Mouse (Mus musculus): Measurements from ENCODE around the gene Wfdc17. TPM values are rescaled to one million over a fixed set of nuclear protein-coding genes. Genes with fewer than 3 reads are reported as not detected.

Wfdc17 gene
- polyA plus RNA-seq, 1 experiment from 2014 or later = not detected

- Histone ChIP-seq H3K4me1 (replicated peaks; ENCODE audit: control insufficient read depth, insufficient read depth, low read length) (no peaks in the 10 kb centered on the region), H3K9ac (replicated peaks; ENCODE audit: low read depth, low read length) (no peak overlapping the region), H3K36me3 (ENCODE audit: control insufficient read depth, insufficient read depth) (no peaks in the 10 kb centered on the region), H3K27ac (ENCODE audit: low read length) (no peak overlapping the region), H3K4me3 (replicated peaks; ENCODE audit: low read length) (no peak overlapping the region), H3K4me2 (ENCODE audit: low read length) (no peak overlapping the region), H3K9me3 (ENCODE audit: control insufficient read depth, low read length) (no peaks in the 10 kb centered on the region), H3K27me3 (replicated peaks; ENCODE audit: control insufficient read depth, insufficient read depth, low read length) (no peaks in the 10 kb centered on the region)
- WGBS = 90% methylated on average over 1 of the region's 1 CpGs
- no peak for ATAC-seq
These were observed 30.4 kb downstream of the Wfdc17 start for GRCm38 (mm10) chr11:83734215-83734614.

GRCm38 (mm10) chr11:83735881-83736280, 32.1 kb downstream of the Wfdc17 start:
- Histone ChIP-seq H3K9me3 (ENCODE audit: control insufficient read depth, low read length) (no peaks in the 10 kb centered on the region), H3K4me1 (replicated peaks; ENCODE audit: control insufficient read depth, insufficient read depth, low read length) (no peaks in the 10 kb centered on the region), H3K9ac (replicated peaks; ENCODE audit: low read depth, low read length) (no peak overlapping the region), H3K4me3 (replicated peaks; ENCODE audit: low read length) (no peak overlapping the region), H3K27ac (ENCODE audit: low read length) (no peak overlapping the region), H3K27me3 (replicated peaks; ENCODE audit: control insufficient read depth, insufficient read depth, low read length) (no peaks in the 10 kb centered on the region), H3K36me3 (ENCODE audit: control insufficient read depth, insufficient read depth) (no peaks in the 10 kb centered on the region), H3K4me2 (ENCODE audit: low read length) (no peak overlapping the region)
- 69% methylated on average over 2 of the region's 2 CpGs for WGBS
- no peak for ATAC-seq

DNA sequence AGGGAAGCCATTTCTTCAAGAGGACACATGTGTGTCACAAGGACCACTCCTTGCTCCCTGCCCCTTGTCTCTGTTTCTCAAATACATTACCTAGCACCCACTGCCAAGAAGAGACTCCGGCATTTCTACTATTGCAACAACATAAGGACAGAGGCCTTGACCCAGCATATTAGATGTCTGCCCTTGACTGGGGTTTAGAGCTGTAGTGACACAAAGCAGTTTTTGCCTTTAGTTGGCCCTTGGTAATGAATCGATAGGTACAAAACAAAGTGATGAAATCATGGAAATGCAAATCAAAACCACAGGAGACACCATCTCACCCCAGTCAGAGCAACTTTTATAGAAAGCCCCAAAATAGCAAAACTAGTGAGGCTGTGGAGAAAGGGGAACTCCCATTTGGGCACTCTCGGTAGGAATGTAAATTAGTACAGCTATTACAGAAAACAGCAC, 33.3 kb downstream of the Wfdc17 start:
- H3K36me3 ChIP-seq (ENCODE audit: control insufficient read depth, insufficient read depth) = no peaks in the 10 kb centered on the region
- no peak overlapping the region for H3K27ac ChIP-seq (ENCODE audit: low read length)
- H3K27me3 ChIP-seq (replicated peaks; ENCODE audit: control insufficient read depth, insufficient read depth, low read length) = no peaks in the 10 kb centered on the region
- H3K4me1 ChIP-seq (replicated peaks; ENCODE audit: control insufficient read depth, insufficient read depth, low read length) = no peaks in the 10 kb centered on the region
- no peak for ATAC-seq
- H3K4me3 ChIP-seq (replicated peaks; ENCODE audit: low read length) = no peak overlapping the region
- no peaks in the 10 kb centered on the region for H3K9me3 ChIP-seq (ENCODE audit: control insufficient read depth, low read length)
- H3K4me2 ChIP-seq (ENCODE audit: low read length) = no peak overlapping the region
- WGBS = 83% methylated on average over 3 of the region's 3 CpGs
- H3K9ac ChIP-seq (replicated peaks; ENCODE audit: low read depth, low read length) = no peak overlapping the region

GRCm38 (mm10) chr11:83739241-83739640, 35.5 kb downstream of the Wfdc17 start:
- Histone ChIP-seq H3K36me3 (ENCODE audit: control insufficient read depth, insufficient read depth) (no peaks in the 10 kb centered on the region), H3K9me3 (ENCODE audit: control insufficient read depth, low read length) (no peaks in the 10 kb centered on the region), H3K4me3 (replicated peaks; ENCODE audit: low read length) (no peak overlapping the region), H3K27ac (ENCODE audit: low read length) (no peak overlapping the region), H3K4me2 (ENCODE audit: low read length) (no peak overlapping the region), H3K27me3 (replicated peaks; ENCODE audit: control insufficient read depth, insufficient read depth, low read length) (no peaks in the 10 kb centered on the region), H3K4me1 (replicated peaks; ENCODE audit: control insufficient read depth, insufficient read depth, low read length) (no peaks in the 10 kb centered on the region), H3K9ac (replicated peaks; ENCODE audit: low read depth, low read length) (no peak overlapping the region)
- 26% methylated on average over 5 of the region's 5 CpGs for WGBS
- ATAC-seq = no peak

- WGBS = 85% methylated on average over 4 of the region's 4 CpGs
- no peak overlapping the region for H3K27ac ChIP-seq (ENCODE audit: low read length)
- H3K9me3 ChIP-seq (ENCODE audit: control insufficient read depth, low read length) = no peaks in the 10 kb centered on the region
- H3K4me2 ChIP-seq (ENCODE audit: low read length) = no peak overlapping the region
- H3K4me1 ChIP-seq (replicated peaks; ENCODE audit: control insufficient read depth, insufficient read depth, low read length) = no peaks in the 10 kb centered on the region
- H3K9ac ChIP-seq (replicated peaks; ENCODE audit: low read depth, low read length) = no peak overlapping the region
- no peak for ATAC-seq
- H3K36me3 ChIP-seq (ENCODE audit: control insufficient read depth, insufficient read depth) = no peaks in the 10 kb centered on the region
- H3K4me3 ChIP-seq (replicated peaks; ENCODE audit: low read length) = no peak overlapping the region
- no peaks in the 10 kb centered on the region for H3K27me3 ChIP-seq (replicated peaks; ENCODE audit: control insufficient read depth, insufficient read depth, low read length)
These were observed 36.7 kb downstream of the Wfdc17 start for GRCm38 (mm10) chr11:83740443-83740991.

DNA sequence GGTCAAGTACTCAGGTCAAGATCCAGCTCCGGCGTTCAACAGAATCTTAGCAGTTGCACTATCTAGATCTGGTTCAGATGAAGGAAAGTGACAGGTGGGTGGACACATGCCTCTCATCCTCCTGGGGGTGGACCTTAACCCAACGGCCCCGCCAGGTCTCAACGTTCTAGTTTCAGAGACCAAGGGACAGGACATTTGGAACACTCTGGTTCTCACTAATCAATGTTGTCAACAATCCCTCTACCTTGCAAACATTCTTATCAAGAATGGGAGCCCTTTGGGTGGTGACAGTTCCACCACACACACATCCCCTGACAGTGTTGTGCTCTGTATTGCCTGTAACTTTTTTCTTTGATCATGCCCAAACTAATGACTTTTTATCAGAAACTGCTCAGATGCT, 38.0 kb downstream of the Wfdc17 start:
- H3K4me2 ChIP-seq (ENCODE audit: low read length) = no peak overlapping the region
- no peaks in the 10 kb centered on the region for H3K36me3 ChIP-seq (ENCODE audit: control insufficient read depth, insufficient read depth)
- 77% methylated on average over 5 of the region's 5 CpGs for WGBS
- peaks cover 2% of the 10 kb centered on the region; the same call in 1 of the 2 replicates for H3K27me3 ChIP-seq (replicated peaks; ENCODE audit: control insufficient read depth, insufficient read depth, low read length)
- H3K9ac ChIP-seq (replicated peaks; ENCODE audit: low read depth, low read length) = no peak overlapping the region
- no peak overlapping the region for H3K27ac ChIP-seq (ENCODE audit: low read length)
- H3K4me1 ChIP-seq (replicated peaks; ENCODE audit: control insufficient read depth, insufficient read depth, low read length) = no peaks in the 10 kb centered on the region
- no peaks in the 10 kb centered on the region for H3K9me3 ChIP-seq (ENCODE audit: control insufficient read depth, low read length)
- H3K4me3 ChIP-seq (replicated peaks; ENCODE audit: low read length) = no peak overlapping the region
- ATAC-seq = no peak

DNA sequence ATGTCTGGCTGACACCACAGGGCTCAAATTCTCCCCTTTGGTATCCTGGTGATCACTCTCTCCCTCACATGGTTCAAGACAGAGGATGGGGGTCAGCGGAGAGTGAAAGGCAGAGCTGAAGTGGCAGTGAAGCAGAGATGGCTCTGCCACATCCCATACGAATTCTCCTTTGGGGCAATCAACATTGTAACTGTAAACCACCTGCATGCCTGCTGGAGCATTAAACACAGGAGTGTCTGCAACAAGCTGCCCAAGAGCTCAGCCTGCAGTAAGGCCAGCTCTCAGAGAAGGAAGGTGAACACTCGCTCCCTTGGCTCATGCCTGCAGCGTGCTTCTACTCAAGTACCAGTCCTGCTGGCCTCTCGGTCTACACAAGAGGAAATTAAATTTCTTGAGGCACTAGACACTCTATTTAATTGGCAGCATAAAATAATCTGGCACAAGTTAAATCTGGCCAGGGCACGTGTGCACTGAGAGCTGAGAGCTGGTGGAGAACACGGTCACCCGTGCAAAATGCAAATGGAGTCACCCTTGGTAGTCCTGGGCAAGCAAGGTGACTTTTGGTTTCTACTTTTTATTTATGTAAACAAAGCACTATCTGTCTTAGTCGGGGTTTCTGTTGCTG, 39.1 kb downstream of the Wfdc17 start:
- H3K9ac ChIP-seq (replicated peaks; ENCODE audit: low read depth, low read length) = no peak overlapping the region
- no peaks in the 10 kb centered on the region for H3K36me3 ChIP-seq (ENCODE audit: control insufficient read depth, insufficient read depth)
- peaks cover 4% of the 10 kb centered on the region for H3K27me3 ChIP-seq (replicated peaks; ENCODE audit: control insufficient read depth, insufficient read depth, low read length)
- 75% methylated on average over 9 of the region's 9 CpGs for WGBS
- ATAC-seq = no peak
- no peak overlapping the region for H3K4me3 ChIP-seq (replicated peaks; ENCODE audit: low read length)
- no peak overlapping the region for H3K4me2 ChIP-seq (ENCODE audit: low read length)
- H3K4me1 ChIP-seq (replicated peaks; ENCODE audit: control insufficient read depth, insufficient read depth, low read length) = no peaks in the 10 kb centered on the region
- no peak overlapping the region for H3K27ac ChIP-seq (ENCODE audit: low read length)
- no peaks in the 10 kb centered on the region for H3K9me3 ChIP-seq (ENCODE audit: control insufficient read depth, low read length)

GRCm38 (mm10) chr11:83743525-83743924, 39.7 kb downstream of the Wfdc17 start:
- Histone ChIP-seq H3K4me3 (replicated peaks; ENCODE audit: low read length) (no peak overlapping the region), H3K36me3 (ENCODE audit: control insufficient read depth, insufficient read depth) (no peaks in the 10 kb centered on the region), H3K27me3 (replicated peaks; ENCODE audit: control insufficient read depth, insufficient read depth, low read length) (peaks cover 9% of the 10 kb centered on the region), H3K4me2 (ENCODE audit: low read length) (no peak overlapping the region), H3K9ac (replicated peaks; ENCODE audit: low read depth, low read length) (no peak overlapping the region), H3K4me1 (replicated peaks; ENCODE audit: control insufficient read depth, insufficient read depth, low read length) (no peaks in the 10 kb centered on the region), H3K9me3 (ENCODE audit: control insufficient read depth, low read length) (no peaks in the 10 kb centered on the region), H3K27ac (ENCODE audit: low read length) (no peak overlapping the region)
- 93% methylated on average over 3 of the region's 3 CpGs for whole genome bisulfite sequencing
- no peak for ATAC-seq

GRCm38 (mm10) chr11:83746152-83746551, 42.4 kb downstream of the Wfdc17 start:
- 78% methylated on average over 4 of the region's 4 CpGs for WGBS
- no peak for ATAC-seq
- no peak overlapping the region for H3K4me3 ChIP-seq (replicated peaks; ENCODE audit: low read length)

More at GRCm38 (mm10) chr11:83746152-83746551, 42.4 kb downstream of the Wfdc17 start:
- Histone ChIP-seq H3K4me1 (replicated peaks; ENCODE audit: control insufficient read depth, insufficient read depth, low read length) (no peaks in the 10 kb centered on the region), H3K9ac (replicated peaks; ENCODE audit: low read depth, low read length) (no peak overlapping the region), H3K27ac (ENCODE audit: low read length) (no peak overlapping the region), H3K27me3 (replicated peaks; ENCODE audit: control insufficient read depth, insufficient read depth, low read length) (peaks cover 11% of the 10 kb centered on the region), H3K36me3 (ENCODE audit: control insufficient read depth, insufficient read depth) (no peaks in the 10 kb centered on the region), H3K9me3 (ENCODE audit: control insufficient read depth, low read length) (no peaks in the 10 kb centered on the region), H3K4me2 (ENCODE audit: low read length) (no peak overlapping the region)

All from forebrain, embryonic 16.5 days (tissue).